Mouse (Mus musculus) neural tube, embryonic 11.5 days (tissue): ENCODE data around the gene Fem1b. TPM values are rescaled to one million over a fixed set of nuclear protein-coding genes. Genes with fewer than 3 reads are reported as not detected.
A peak's percentile ranks its signal among the peaks of the same experiment; 100 is the strongest.

Experiments
- ATAC-seq: fragments of 200-750 bp; cut with Nextera tagmentation; 2 replicates; pipeline ENCODE4 v1.8.0; 2017; ENCODE audit warnings: moderate number of reproducible peaks, mild to moderate bottlenecking, moderate TSS enrichment, moderate library complexity; ENCODE audit not compliant: insufficient read depth, low FRiP score, low TSS enrichment
- DNase-seq: peaks from one replicate; pipeline ENCODE4 v3.0.0-alpha.2; 2015; ENCODE audit warnings: low spot score
- H3K27ac ChIP-seq: fragments of 300-500 bp; sonication (generic); 2 replicates; pipeline ENCODE4 v1.5.1; 2014; ENCODE audit warnings: low read depth, mild to moderate bottlenecking, low read length
- H3K27me3 ChIP-seq: fragments of 300-500 bp; sonication (generic); 2 replicates; pipeline ENCODE4 v1.6.1; 2014; ENCODE audit warnings: mild to moderate bottlenecking, low read length, mixed read lengths; ENCODE audit not compliant: control insufficient read depth, insufficient read depth
- H3K36me3 ChIP-seq: fragments of 300-500 bp; sonication (generic); 2 replicates; pipeline ENCODE4 v1.6.1; 2014; ENCODE audit warnings: mild to moderate bottlenecking, low read length, moderate library complexity, mixed read lengths; ENCODE audit not compliant: control insufficient read depth, insufficient read depth
- H3K4me1 ChIP-seq: fragments of 300-500 bp; sonication (generic); 2 replicates; pipeline ENCODE4 v1.6.1; 2014; ENCODE audit warnings: low read length, mixed read lengths; ENCODE audit not compliant: control insufficient read depth, insufficient read depth
- H3K4me2 ChIP-seq: fragments of 300-500 bp; sonication (generic); 2 replicates; pipeline ENCODE4 v1.6.1; 2014; ENCODE audit warnings: low read depth, mild to moderate bottlenecking, moderate library complexity
- H3K4me3 ChIP-seq: fragments of 300-500 bp; sonication (generic); 2 replicates; pipeline ENCODE4 v1.5.1; 2014; ENCODE audit warnings: low read depth, low read length
- H3K9ac ChIP-seq: fragments of 300-500 bp; sonication (generic); 2 replicates; pipeline ENCODE4 v1.6.1; 2014; ENCODE audit warnings: mild to moderate bottlenecking, low read length
- H3K9me3 ChIP-seq: fragments of 300-500 bp; sonication (generic); 2 replicates; pipeline ENCODE4 v1.6.1; 2016; ENCODE audit warnings: low read length; ENCODE audit not compliant: control insufficient read depth
- WGBS: fragments of 180-500 bp; shearing (Covaris S2); extraction: QIAGEN DNeasy Blood & Tissue Kit; methylation state at CpG from one replicate; pipeline ENCODE4 v1.1.7; 2014; 5-methylcytosine and 5-hydroxymethylcytosine counted together
- polyA plus RNA-seq: library from polyadenylated mRNA; unstranded; fragments of >200 nt; fragmentation: Nextera tagmentation; extraction: Ambion mirVana; gene quantifications from 2 replicates; pipeline ENCODE4 v1.2.1, GENCODE M21; 2014

Fem1b gene
- polyA plus RNA-seq, 1 experiment from 2014 or later = 59.3 TPM

- Histone ChIP-seq H3K27ac (no peak overlapping the region), H3K9ac (no peak overlapping the region), H3K36me3 (no peaks in the 10 kb centered on the region), H3K4me2 (no peak overlapping the region), H3K9me3 (no peaks in the 10 kb centered on the region), H3K27me3 (no peaks in the 10 kb centered on the region), H3K4me1 (no peaks in the 10 kb centered on the region), H3K4me3 (no peak overlapping the region)
- 86% methylated on average over 3 of the region's 3 CpGs for WGBS
- DNase-seq (no peak), ATAC-seq (no peak)
Measured at GRCm38 (mm10) chr9:62848641-62849040, 36.9 kb upstream of the Fem1b start.

GRCm38 (mm10) chr9:62847694-62848093, 36.0 kb upstream of the Fem1b start:
- WGBS = 6% methylated on average over 3 of the region's 3 CpGs
- DNase-seq (peak; percentile 87), ATAC-seq (no peak)
- H3K27me3 ChIP-seq = no peaks in the 10 kb centered on the region
- H3K4me3 ChIP-seq = no peak overlapping the region
- H3K9me3 ChIP-seq = no peaks in the 10 kb centered on the region
- no peak overlapping the region for H3K27ac ChIP-seq
- H3K36me3 ChIP-seq = no peaks in the 10 kb centered on the region
- H3K4me2 ChIP-seq = no peak overlapping the region
- H3K9ac ChIP-seq = no peak overlapping the region
- H3K4me1 ChIP-seq = no peaks in the 10 kb centered on the region

- Histone ChIP-seq H3K27ac (no peak overlapping the region), H3K36me3 (no peaks in the 10 kb centered on the region), H3K4me2 (no peak overlapping the region), H3K9me3 (no peaks in the 10 kb centered on the region), H3K27me3 (no peaks in the 10 kb centered on the region), H3K4me3 (no peak overlapping the region), H3K9ac (no peak overlapping the region), H3K4me1 (no peaks in the 10 kb centered on the region)
- 92% methylated on average over 5 of the region's 5 CpGs for WGBS
- ATAC-seq (no peak), DNase-seq (no peak)
Measured at GRCm38 (mm10) chr9:62844461-62844860, 32.7 kb upstream of the Fem1b start.

- no peaks in the 10 kb centered on the region for H3K36me3 ChIP-seq
- no peak overlapping the region for H3K4me2 ChIP-seq
- 84% methylated on average over 10 of the region's 10 CpGs for WGBS
- ATAC-seq = no peak
- H3K9me3 ChIP-seq = no peaks in the 10 kb centered on the region
- H3K4me1 ChIP-seq = peaks cover 3% of the 10 kb centered on the region; the same call in 1 of the 2 replicates
- H3K4me3 ChIP-seq = no peak overlapping the region
- H3K27ac ChIP-seq = no peak overlapping the region
- H3K9ac ChIP-seq = no peak overlapping the region
- H3K27me3 ChIP-seq = no peaks in the 10 kb centered on the region
- DNase-seq = no peak
Measured at GRCm38 (mm10) chr9:62843356-62844024, 31.8 kb upstream of the Fem1b start.

GRCm38 (mm10) chr9:62839172-62839770, 27.5 kb upstream of the Fem1b start:
- H3K27me3 ChIP-seq = no peaks in the 10 kb centered on the region
- peak overlapping the region; percentile 76 for H3K4me2 ChIP-seq
- 16% methylated on average over 14 of the region's 14 CpGs for WGBS
- no peak for ATAC-seq
- H3K36me3 ChIP-seq = no peaks in the 10 kb centered on the region
- H3K4me3 ChIP-seq = peak overlapping the region; percentile 56
- H3K9ac ChIP-seq = peak overlapping the region; percentile 83
- no peak for DNase-seq
- H3K4me1 ChIP-seq = peaks cover 3% of the 10 kb centered on the region; the same call in 1 of the 2 replicates
- H3K27ac ChIP-seq = no peak overlapping the region
- H3K9me3 ChIP-seq = no peaks in the 10 kb centered on the region

- Histone ChIP-seq H3K27ac (peak within 1 kb of the TSS; percentile 46; the same call in 1 of the 2 replicates), H3K27me3 (no peaks in the 10 kb centered on the region), H3K36me3 (no peaks in the 10 kb centered on the region), H3K4me3 (peak within 1 kb of the TSS; percentile 56), H3K9me3 (no peaks in the 10 kb centered on the region), H3K4me1 (peaks cover 3% of the 10 kb centered on the region; the same call in 1 of the 2 replicates), H3K4me2 (peak within 1 kb of the TSS; percentile 76), H3K9ac (peak within 1 kb of the TSS; percentile 83)
- DNase-seq (peak; percentile 79), ATAC-seq (peak; percentile 77)
- under 1% methylated on average over 34 of the region's 48 CpGs for WGBS
Measured at GRCm38 (mm10) chr9:62838506-62839171, 26.9 kb upstream of the Fem1b start, which contains the start of gene Cln6. Gene Cln6, plus strand, starts transcription at chr9:62838785.

- peaks cover 3% of the 10 kb centered on the region; the same call in 1 of the 2 replicates for H3K4me1 ChIP-seq
- WGBS = 24% methylated on average over 8 of the region's 8 CpGs
- no peak overlapping the region for H3K9ac ChIP-seq
- no peaks in the 10 kb centered on the region for H3K27me3 ChIP-seq
- H3K36me3 ChIP-seq = no peaks in the 10 kb centered on the region
- peak overlapping the region; percentile 56 for H3K4me3 ChIP-seq
- peak overlapping the region; percentile 76; the same call in 1 of the 2 replicates for H3K4me2 ChIP-seq
- H3K9me3 ChIP-seq = no peaks in the 10 kb centered on the region
- H3K27ac ChIP-seq = no peak overlapping the region
- DNase-seq (no peak), ATAC-seq (peak; percentile 43)
Measured at GRCm38 (mm10) chr9:62838146-62838505, 26.4 kb upstream of the Fem1b start.

GRCm38 (mm10) chr9:62837611-62838010, 25.9 kb upstream of the Fem1b start:
- Histone ChIP-seq H3K9ac (no peak overlapping the region), H3K27me3 (no peaks in the 10 kb centered on the region), H3K4me3 (no peak overlapping the region), H3K27ac (no peak overlapping the region), H3K36me3 (no peaks in the 10 kb centered on the region), H3K4me1 (peaks cover 3% of the 10 kb centered on the region; the same call in 1 of the 2 replicates), H3K4me2 (no peak overlapping the region), H3K9me3 (no peaks in the 10 kb centered on the region)
- ATAC-seq = no peak
- WGBS = 69% methylated on average over 3 of the region's 3 CpGs
- no peak for DNase-seq
